12 mouse cellular contexts compared by ENCODE assay signal in the genomic region with DNA sequence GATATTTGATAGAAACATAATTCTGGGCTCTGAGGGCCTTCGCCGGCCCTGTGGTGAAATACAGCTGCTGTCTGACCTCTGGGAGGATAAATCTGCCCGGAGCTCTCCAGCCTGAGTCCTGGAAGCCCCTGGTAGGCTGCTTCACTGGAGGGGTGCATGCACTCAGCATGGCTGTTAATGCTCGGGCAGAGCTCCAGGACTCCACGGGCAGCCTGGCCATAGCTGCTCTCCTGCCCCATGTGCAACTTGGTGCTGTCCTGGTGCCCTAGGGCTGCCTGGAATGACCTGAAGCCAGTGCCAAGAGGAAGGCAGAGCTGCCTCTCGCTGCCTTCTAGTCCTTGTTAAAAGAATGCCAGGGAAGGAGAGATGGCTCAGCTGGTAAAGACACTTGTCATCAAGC.
A peak's percentile ranks its signal among the peaks of the same experiment; 100 is the strongest.
DNase-seq lines count a peak whose midpoint lies in the region; ATAC-seq lines count a peak whose summit lies in the region.
"Had no signal": no experiment of that assay in that cellular context is flagged by ENCODE, and none has a peak within 500 bp of the region (broad histone marks: within the 10 kb centered on the region; RNA-seq: fewer than 3 reads in every experiment).

No protein-coding gene starts in this region.

- no peaks in the 10 kb centered on the region for H3K27me3 ChIP-seq in neural tube, embryonic 14.5 days (ENCODE audit: control insufficient read depth, insufficient read depth, low read length)
- H3K27me3 ChIP-seq in neural tube, embryonic 15.5 days (replicated peaks), result 0 out of 2 replicates have a peak, but pooled peaks cover 2% of the 10 kb centered on the region

- H3K4me1 ChIP-seq in neural tube, embryonic 14.5 days (ENCODE audit: control insufficient read depth, insufficient read depth, low read length), result no peaks in the 10 kb centered on the region
- peaks cover 8% of the 10 kb centered on the region for H3K4me1 ChIP-seq in neural tube, embryonic 15.5 days
- H3K4me1 ChIP-seq: hindbrain, embryonic 13.5 days had no signal

- peak; percentile 49; the same call in 1 of the 2 replicates for ATAC-seq in neural tube, embryonic 14.5 days (ENCODE audit: low read depth)
- ATAC-seq in neural tube, embryonic 15.5 days (ENCODE audit: low FRiP score), result no peak; the same call in 1 of the 2 replicates

- H3K4me3 ChIP-seq in neural tube, embryonic 14.5 days (ENCODE audit: low read depth, low read length), result no peak overlapping the region
- no peak overlapping the region for H3K4me3 ChIP-seq in neural tube, embryonic 15.5 days (replicated peaks)
- H3K4me3 ChIP-seq: forebrain, embryonic 12.5 days; heart, embryonic 13.5 days; hindbrain, embryonic 13.5 days; midbrain, embryonic 12.5 days had no signal

- no peak overlapping the region for H3K27ac ChIP-seq in neural tube, embryonic 14.5 days (ENCODE audit: low read depth, low read length)
- no peak overlapping the region for H3K27ac ChIP-seq in neural tube, embryonic 15.5 days (replicated peaks)
- H3K27ac ChIP-seq: forebrain, embryonic 12.5 days; heart, embryonic 13.5 days; hindbrain, embryonic 13.5 days; midbrain, embryonic 12.5 days had no signal

- WGBS in neural tube, embryonic 14.5 days, result 36% methylated on average over 6 of the region's 6 CpGs
- 41% methylated on average over 6 of the region's 6 CpGs for WGBS in neural tube, embryonic 15.5 days

- H3K9me3 ChIP-seq in neural tube, embryonic 14.5 days (ENCODE audit: control insufficient read depth, low read length), result no peaks in the 10 kb centered on the region
- no peaks in the 10 kb centered on the region for H3K9me3 ChIP-seq in neural tube, embryonic 15.5 days (replicated peaks)
- H3K9me3 ChIP-seq: forebrain, embryonic 12.5 days; heart, embryonic 13.5 days; hindbrain, embryonic 13.5 days; midbrain, embryonic 12.5 days had no signal

- no peaks in the 10 kb centered on the region for H3K36me3 ChIP-seq in neural tube, embryonic 14.5 days (ENCODE audit: control insufficient read depth, insufficient read depth, low read length)
- H3K36me3 ChIP-seq in neural tube, embryonic 15.5 days, result no peaks in the 10 kb centered on the region
- H3K36me3 ChIP-seq: forebrain, embryonic 12.5 days; heart, embryonic 13.5 days; hindbrain, embryonic 13.5 days; midbrain, embryonic 12.5 days had no signal

- no peak overlapping the region for H3K4me2 ChIP-seq in neural tube, embryonic 14.5 days (ENCODE audit: low read depth, low read length)
- H3K4me2 ChIP-seq in neural tube, embryonic 15.5 days, result no peak overlapping the region
- H3K4me2 ChIP-seq: forebrain, embryonic 12.5 days; heart, embryonic 13.5 days; hindbrain, embryonic 13.5 days; midbrain, embryonic 12.5 days had no signal

- H3K9ac ChIP-seq in neural tube, embryonic 14.5 days (replicated peaks; ENCODE audit: low read depth, low read length), result no peak overlapping the region
- no peak overlapping the region for H3K9ac ChIP-seq in neural tube, embryonic 15.5 days (replicated peaks)
- H3K9ac ChIP-seq: forebrain, embryonic 12.5 days; heart, embryonic 13.5 days; hindbrain, embryonic 13.5 days; midbrain, embryonic 12.5 days had no signal

- peak; percentile 39 to 43 for DNase-seq in cerebellum, postnatal 14 days
- no peak for DNase-seq in cerebellum, adult 9-10 months
- peak; percentile 24 to 37 for DNase-seq in heart, postnatal 10 days
- DNase-seq in heart, postnatal 25 days (ENCODE audit: low spot score), result no peak
- DNase-seq in layer of hippocampus, adult 11-12 months (ENCODE audit: low spot score), result no peak
- DNase-seq: thymus, adult 2 months had no signal

- intact Hi-C loops in heart, postnatal 10 days (cut with DNase I), result no loop called here
- intact Hi-C loops in heart, postnatal 25 days (cut with DNase I), result no loop called here

Comparison
In these comparisons a context has a peak if more than half of its experiments do, and no peak if none do; other contexts are left out.
1. DNase-seq: peak in cerebellum, postnatal 14 days (2 of 2) and heart, postnatal 10 days (2 of 2); none in cerebellum, adult 9-10 months (single experiment), heart, postnatal 25 days (single experiment) and layer of hippocampus, adult 11-12 months (single experiment).